Mouse (Mus musculus) liver, embryonic 14.5 days (tissue): ENCODE data around the gene Mapk3. TPM values are rescaled to one million over a fixed set of nuclear protein-coding genes. Genes with fewer than 3 reads are reported as not detected.

Experiments used
- ATAC-seq: fragments of 200-750 bp; cut with Nextera tagmentation; 2 replicates; pipeline ENCODE4 v1.8.0; 2017; ENCODE audit warnings: moderate number of reproducible peaks, mild to moderate bottlenecking, moderate library complexity; ENCODE audit not compliant: insufficient read depth
- DNase-seq, 3 experiments: peaks; one replicate each; pipeline ENCODE4 v3.0.0-alpha.2; 2012 to 2013; ENCODE audit warnings: low read depth in 3 of 3, low spot score in 3 of 3
- H3K27ac ChIP-seq: fragments of 300-500 bp; sonication (generic); 2 replicates; pipeline ENCODE4 v1.5.1; 2014; ENCODE audit warnings: moderate library complexity, mild to moderate bottlenecking, control low read depth, inconsistent platforms
- H3K27me3 ChIP-seq: fragments of 300-500 bp; sonication (generic); 2 replicates; pipeline ENCODE4 v1.6.1; 2014; ENCODE audit warnings: mild to moderate bottlenecking, low read length, moderate library complexity; ENCODE audit not compliant: control insufficient read depth, insufficient read depth
- H3K36me3 ChIP-seq: fragments of 300-500 bp; sonication (generic); replicated peaks from 2 replicates; pipeline ENCODE4 v1.6.1; 2014; ENCODE audit warnings: low read depth; ENCODE audit not compliant: control insufficient read depth, insufficient read depth
- H3K4me1 ChIP-seq, 2 experiments: fragments of 200-500 bp in 1 of 2; fragments of 300-500 bp in 1 of 2; sonication (generic) in 1 of 2; replicated peaks; 2 replicates each; pipeline ENCODE4 v1.6.1; 2012 to 2014; ENCODE audit warnings: antibody characterized with exemption in 1 of 2, inconsistent platforms in 1 of 2, low read length in 1 of 2; ENCODE audit not compliant: control insufficient read depth in 2 of 2, insufficient read depth in 2 of 2
- H3K4me2 ChIP-seq: fragments of 300-500 bp; sonication (generic); 2 replicates; pipeline ENCODE4 v1.6.1; 2014; ENCODE audit warnings: low read depth, mild to moderate bottlenecking, control low read depth, moderate library complexity
- H3K4me3 ChIP-seq, 2 experiments: fragments of 200-500 bp in 1 of 2; fragments of 300-500 bp in 1 of 2; sonication (generic) in 1 of 2; 2 replicates each; pipeline ENCODE4 v1.5.1; 2012 to 2014; ENCODE audit warnings: low read depth in 2 of 2, low read length in 2 of 2, mild to moderate bottlenecking in 2 of 2, control low read depth in 1 of 2, inconsistent platforms in 1 of 2, moderate library complexity in 1 of 2; ENCODE audit not compliant: insufficient read depth in 1 of 2
- H3K9ac ChIP-seq: fragments of 300-500 bp; sonication (generic); replicated peaks from 2 replicates; pipeline ENCODE4 v1.6.1; 2014; ENCODE audit warnings: mild to moderate bottlenecking, control low read depth, moderate library complexity
- H3K9me3 ChIP-seq: fragments of 300-500 bp; sonication (generic); 2 replicates; pipeline ENCODE4 v1.6.1; 2016; ENCODE audit warnings: low read length, mixed read lengths; ENCODE audit not compliant: control insufficient read depth
- CTCF ChIP-seq: IDR thresholded peaks from 2 replicates; pipeline ENCODE4 v1.5.1; 2016; ENCODE audit warnings: antibody characterized with exemption, low read depth, control low read depth
- EP300 ChIP-seq: IDR thresholded peaks from 2 replicates; pipeline ENCODE4 v1.6.1; 2016; ENCODE audit warnings: antibody characterized with exemption, low read depth
- WGBS: fragments of 180-500 bp; shearing (Covaris S2); extraction: QIAGEN DNeasy Blood & Tissue Kit; methylation state at CpG from one replicate; pipeline ENCODE4 v1.1.7; 2014; ENCODE audit not compliant: insufficient replicate concordance; 5-methylcytosine and 5-hydroxymethylcytosine counted together
- polyA plus RNA-seq, 2 experiments: library from polyadenylated mRNA; depleted of rRNA in 1 of 2; stranded (reverse) in 1 of 2; unstranded in 1 of 2; fragments of >200 nt; fragmentation: Nextera tagmentation in 1 of 2; extraction: Ambion mirVana in 1 of 2; gene quantifications; 2 replicates each; pipeline versions ENCODE4 v1.2.1 to v1.2.3; 2012 to 2014

Mapk3 gene
- polyA plus RNA-seq, 2 experiments, result 14.4 to 35.9 TPM

- Histone ChIP-seq H3K27ac (no peak overlapping the region), H3K27me3 (no peaks in the 10 kb centered on the region), H3K4me2 (no peak overlapping the region), H3K4me1 (peaks cover 4% of the 10 kb centered on the region in 2 experiments), H3K36me3 (peaks cover 48% of the 10 kb centered on the region), H3K9ac (no peak overlapping the region), H3K4me3 (no peak overlapping the region), H3K9me3 (no peaks in the 10 kb centered on the region)
- no peak for TF ChIP-seq CTCF
- no peak for TF ChIP-seq EP300
- ATAC-seq (no peak), DNase-seq (no peak)
- WGBS, result 86% methylated on average over 14 of the region's 14 CpGs
These were observed 26.7 kb downstream of the Mapk3 start for GRCm38 (mm10) chr7:126786142-126786541.

GRCm38 (mm10) chr7:126789141-126789540, 29.7 kb downstream of the Mapk3 start:
- 80% methylated on average over 4 of the region's 4 CpGs for WGBS
- Histone ChIP-seq H3K27ac (no peak overlapping the region), H3K9me3 (no peaks in the 10 kb centered on the region), H3K27me3 (no peaks in the 10 kb centered on the region), H3K9ac (no peak overlapping the region), H3K4me1 (peaks cover 10 to 13% of the 10 kb centered on the region in 2 experiments), H3K36me3 (peaks cover 48% of the 10 kb centered on the region), H3K4me3 (no peak overlapping the region), H3K4me2 (no peak overlapping the region)
- DNase-seq, result no peak
- ATAC-seq, result no peak
- TF ChIP-seq EP300 (no peak), CTCF (no peak)

- peak within 1 kb of the TSS; percentile 91 for H3K4me2 ChIP-seq
- H3K27me3 ChIP-seq, result no peaks in the 10 kb centered on the region
- peak within 1 kb of the TSS; percentile 82 for H3K27ac ChIP-seq
- under 1% methylated on average over 82 of the region's 83 CpGs for WGBS
- H3K9ac ChIP-seq, result peak within 1 kb of the TSS; percentile 97
- DNase-seq (peak; percentile 94 to 95 (median 95)), ATAC-seq (peak; percentile 89)
- H3K4me3 ChIP-seq, result peak within 1 kb of the TSS; percentile 78 to 97
- no peaks in the 10 kb centered on the region for H3K9me3 ChIP-seq
- TF ChIP-seq EP300 (no peak), CTCF (no peak)
- peaks cover 46% of the 10 kb centered on the region for H3K36me3 ChIP-seq
- peaks cover 10 to 16% of the 10 kb centered on the region in 2 experiments for H3K4me1 ChIP-seq
These were observed 32.7 kb downstream of the Mapk3 start, which contains the start of gene Ppp4c for GRCm38 (mm10) chr7:126791851-126792720. TSS of gene Ppp4c (minus strand) at chr7:126792496.

GRCm38 (mm10) chr7:126792721-126793443, 33.5 kb downstream of the Mapk3 start:
- H3K27me3 ChIP-seq, result no peaks in the 10 kb centered on the region
- H3K4me2 ChIP-seq, result peak overlapping the region; percentile 91
- peaks cover 39% of the 10 kb centered on the region for H3K36me3 ChIP-seq
- no peak for TF ChIP-seq CTCF
- no peak for TF ChIP-seq EP300
- H3K9me3 ChIP-seq, result no peaks in the 10 kb centered on the region
- H3K27ac ChIP-seq, result peak overlapping the region; percentile 67
- peak overlapping the region; percentile 97 for H3K9ac ChIP-seq
- H3K4me3 ChIP-seq, result peak overlapping the region; percentile 60 to 97
- ATAC-seq, result peak; percentile 8; the same call in 1 of the 2 replicates
- 16% methylated on average over 11 of the region's 11 CpGs for WGBS
- DNase-seq, result no peak
- H3K4me1 ChIP-seq, result peaks cover 13 to 23% of the 10 kb centered on the region in 2 experiments
